Mouse (Mus musculus): ENCODE measurements at regions not wholly inside any gene's neighbourhood (a gene's known extent, or its start where the extent isn't known, plus 50 kb on each side); places are given as distances from the start of the nearest gene placed in this dataset.

GRCm38 (mm10) chr15:88400787-88401186 lies 199.3 kb upstream of the Zdhhc25 start:
- no peak for TF ChIP-seq CTCF (IDR thresholded peaks at IDR 0.05; ENCODE audit: extremely low read depth, insufficient read depth, low read length)
- no peak for TF ChIP-seq POLR2A (IDR thresholded peaks at IDR 0.05; ENCODE audit: extremely low read depth, insufficient read depth, low read length)

Measured in cortical plate, adult 2 months (tissue).